Mouse (Mus musculus): ENCODE measurements around the gene Slc6a6.

Slc6a6 gene

DNA sequence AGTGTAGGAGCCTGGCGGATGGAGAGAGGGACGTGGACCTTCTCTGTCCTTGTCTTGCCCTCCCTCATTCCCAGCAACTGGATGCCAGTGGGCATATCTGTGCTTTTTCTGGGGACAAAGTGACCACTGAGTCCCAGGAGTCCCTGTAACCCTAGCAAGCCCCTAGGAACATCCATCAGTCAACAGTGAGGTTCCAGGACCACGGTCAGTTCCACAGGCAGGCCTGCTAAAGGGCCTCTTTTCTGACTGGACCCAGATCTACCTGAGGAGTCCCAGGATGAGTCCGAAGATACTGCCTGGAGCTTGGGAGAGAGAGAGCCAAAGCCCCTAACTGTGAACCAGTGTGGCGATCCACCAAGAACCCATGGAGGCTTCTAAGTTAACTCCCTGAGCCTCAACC lies 90.1 kb downstream of the Slc6a6 start:
- DNase-seq (ENCODE audit: low read depth, low spot score), result no peak

DNA sequence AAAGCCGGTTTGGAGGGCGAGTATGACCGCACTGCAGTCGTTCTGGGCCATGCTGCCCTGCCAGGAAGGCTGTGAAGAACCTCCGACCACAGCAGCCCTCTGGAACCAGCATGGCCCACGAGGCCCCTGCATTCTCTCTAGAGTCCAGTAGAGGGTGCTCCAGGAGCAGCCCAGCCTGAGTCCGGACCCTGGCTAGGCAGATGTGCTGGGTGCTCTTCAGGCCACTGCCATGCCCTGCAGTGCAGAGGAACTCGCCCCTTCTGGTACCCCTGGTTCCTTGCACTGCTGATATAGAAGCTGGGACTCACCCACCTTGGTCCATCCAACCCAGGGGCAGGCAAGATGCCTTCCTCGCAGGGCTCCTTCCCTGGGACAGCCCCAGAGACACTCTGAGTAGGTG lies 92.7 kb downstream of the Slc6a6 start:
- DNase-seq (ENCODE audit: low read depth, low spot score), result no peak

DNA sequence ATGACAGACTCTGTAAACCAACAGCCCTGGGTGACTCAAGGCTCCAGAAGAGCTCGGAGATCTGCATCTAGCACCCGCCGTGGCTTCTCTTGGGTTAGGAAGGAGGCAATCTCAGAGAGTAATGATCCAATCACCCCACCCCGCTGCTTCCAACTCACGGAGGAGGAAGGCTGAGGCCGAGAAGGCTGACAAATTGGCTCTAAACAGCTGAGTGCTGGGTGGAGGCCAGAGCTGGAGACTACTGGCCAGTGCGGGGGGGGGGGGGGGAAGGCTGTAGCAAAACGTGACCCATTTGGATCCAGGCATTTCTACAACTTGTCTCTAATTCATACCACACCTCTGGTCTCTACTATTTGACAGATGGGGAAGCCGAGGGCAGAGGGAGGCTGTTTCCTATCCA lies 95.4 kb downstream of the Slc6a6 start:
- no peak for DNase-seq (ENCODE audit: low read depth, low spot score)

DNA sequence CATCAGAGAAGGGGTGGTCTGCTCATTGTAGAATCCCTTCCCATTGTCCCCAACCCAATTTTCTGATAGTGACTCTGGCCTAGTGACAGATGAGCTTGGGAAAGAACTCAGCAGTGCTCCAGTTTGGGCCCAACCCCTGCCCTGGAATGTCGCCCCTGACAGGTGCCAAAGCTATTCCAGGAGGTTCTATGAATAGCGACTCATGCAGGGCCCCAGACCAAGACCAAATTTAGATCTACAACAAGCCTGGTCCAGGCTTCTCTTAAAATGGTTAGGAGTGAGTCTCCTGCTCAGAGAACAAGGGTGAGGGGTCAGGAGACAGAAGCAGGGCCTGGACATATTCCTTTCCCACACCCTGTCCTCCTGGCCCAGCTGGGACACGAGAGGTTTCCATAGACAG lies 101.2 kb downstream of the Slc6a6 start:
- no peak for DNase-seq (ENCODE audit: low read depth, low spot score)

DNA sequence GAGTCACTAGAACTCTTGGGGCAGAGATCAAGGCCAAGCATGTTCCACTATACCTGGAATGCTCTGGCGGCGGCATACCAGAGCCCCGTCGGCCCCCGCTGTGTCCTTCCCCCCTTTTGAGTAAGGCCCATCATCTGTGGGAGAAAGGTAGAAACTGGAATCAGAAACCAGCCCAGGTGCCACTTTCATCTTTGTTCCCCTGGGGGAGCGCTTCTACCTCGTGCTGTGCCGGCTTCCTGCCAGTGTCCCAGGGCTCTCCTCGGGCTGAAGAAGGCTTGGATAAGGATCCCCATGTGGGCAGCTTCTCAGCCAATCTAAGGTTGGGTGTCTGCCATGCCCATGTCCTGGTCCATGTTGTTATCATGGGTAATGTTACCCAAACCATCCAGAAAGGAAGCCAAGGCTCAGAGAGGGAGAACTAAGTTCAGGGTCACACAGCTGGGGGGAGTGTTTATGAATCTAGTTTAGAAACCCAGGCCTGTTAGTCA lies 104.5 kb downstream of the Slc6a6 start:
- no peak for DNase-seq (ENCODE audit: low read depth, low spot score)

DNA sequence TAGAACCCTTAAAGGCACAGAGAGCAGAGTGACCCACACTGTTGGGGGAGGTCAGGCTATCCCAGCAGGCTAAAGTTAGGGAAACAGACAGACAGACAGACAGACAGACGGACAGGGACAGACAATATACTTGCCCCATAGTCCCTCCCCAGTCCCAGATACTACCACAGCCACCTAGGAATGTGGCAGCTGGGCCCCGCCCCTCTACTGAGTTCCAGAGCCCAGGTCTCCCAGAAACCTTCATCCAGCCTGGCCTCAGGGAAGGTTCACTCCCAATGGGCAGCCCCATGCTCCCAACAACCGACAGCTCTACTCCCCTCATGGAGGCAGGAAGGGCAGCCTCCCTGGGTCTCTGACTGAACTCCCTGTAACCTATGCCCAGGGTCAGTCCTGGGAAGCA lies 111.8 kb downstream of the Slc6a6 start:
- DNase-seq (ENCODE audit: low read depth, low spot score), result no peak

DNA sequence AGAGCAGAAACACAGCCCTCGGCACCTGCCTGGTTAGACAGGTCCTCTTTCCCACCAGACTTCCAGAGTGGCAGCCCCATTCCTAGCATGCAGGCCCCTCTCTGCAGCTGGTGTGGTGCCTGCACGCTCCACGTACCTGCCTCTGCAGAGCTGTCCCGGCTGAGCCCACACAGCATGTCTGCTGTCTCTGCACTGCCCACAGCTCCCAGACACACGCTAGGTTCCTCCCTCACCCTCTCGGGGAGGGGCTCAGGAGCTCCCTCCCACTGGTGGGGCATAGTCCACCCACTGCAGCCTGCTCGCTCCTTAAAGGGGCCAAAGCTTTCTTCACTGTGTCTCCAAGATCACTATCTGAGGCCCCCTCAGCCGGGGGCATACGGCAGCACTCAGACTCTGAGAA lies 112.2 kb downstream of the Slc6a6 start:
- no peak for DNase-seq (ENCODE audit: low read depth, low spot score)

DNA sequence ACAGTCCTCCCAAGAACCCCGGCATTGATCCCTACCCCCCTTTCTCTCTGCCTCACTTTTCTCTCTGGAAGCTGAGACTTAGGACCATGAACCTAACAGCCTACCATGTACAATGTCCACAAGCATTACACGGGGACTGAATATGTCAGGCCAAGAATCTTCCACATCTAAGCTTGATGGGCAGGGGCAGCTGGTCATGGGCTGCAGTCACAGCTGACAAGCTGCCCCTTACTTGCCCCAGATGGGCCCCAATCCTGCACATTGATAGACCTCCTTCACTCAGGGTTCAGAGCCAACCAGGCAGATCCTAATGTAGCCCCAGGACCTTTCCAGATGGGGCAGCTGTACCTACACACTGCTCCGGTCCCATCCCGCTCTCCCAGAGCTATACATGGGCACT lies 112.9 kb downstream of the Slc6a6 start:
- no peak for DNase-seq (ENCODE audit: low read depth, low spot score)

DNA sequence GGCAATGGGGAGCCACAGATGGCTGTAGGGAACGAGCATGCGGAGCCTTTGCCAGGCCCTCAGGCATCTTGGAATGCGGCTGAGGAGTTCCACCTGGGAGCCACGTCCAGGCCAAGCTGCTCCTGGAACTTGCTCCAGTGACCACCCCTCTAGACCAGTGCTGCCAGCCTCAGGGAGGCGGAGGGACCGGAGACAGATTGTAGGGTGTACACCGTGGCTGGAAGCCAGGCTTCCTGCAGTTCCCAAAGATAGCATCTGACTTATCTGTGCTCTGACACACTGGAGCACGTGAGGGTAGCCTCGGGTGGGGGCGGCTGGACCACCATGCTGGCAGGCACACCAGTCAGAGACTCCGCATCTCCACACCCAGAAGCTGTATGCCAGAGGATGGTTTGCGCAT lies 114.6 kb downstream of the Slc6a6 start:
- DNase-seq (ENCODE audit: low read depth, low spot score), result no peak

DNA sequence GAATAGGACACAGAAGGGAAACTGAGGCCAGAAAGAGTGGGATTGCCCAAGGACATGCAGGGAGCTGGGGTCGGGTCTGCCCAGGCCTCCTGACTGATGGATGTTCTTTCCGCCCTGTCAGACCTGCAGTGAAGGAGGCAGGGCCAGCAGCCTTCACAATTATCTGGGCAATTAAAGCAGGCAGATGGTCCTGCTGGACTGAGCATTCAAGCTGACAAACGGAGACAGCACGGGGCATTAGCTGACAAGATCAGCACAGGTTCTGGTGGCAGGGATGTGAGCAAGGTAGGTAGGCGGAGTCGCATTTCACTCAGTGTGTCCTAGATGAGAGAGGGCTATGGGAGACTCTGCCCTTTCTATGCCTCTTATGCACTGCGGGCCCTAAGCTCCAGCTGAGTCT lies 120.3 kb downstream of the Slc6a6 start:
- no peak for DNase-seq (ENCODE audit: low read depth, low spot score)

DNA sequence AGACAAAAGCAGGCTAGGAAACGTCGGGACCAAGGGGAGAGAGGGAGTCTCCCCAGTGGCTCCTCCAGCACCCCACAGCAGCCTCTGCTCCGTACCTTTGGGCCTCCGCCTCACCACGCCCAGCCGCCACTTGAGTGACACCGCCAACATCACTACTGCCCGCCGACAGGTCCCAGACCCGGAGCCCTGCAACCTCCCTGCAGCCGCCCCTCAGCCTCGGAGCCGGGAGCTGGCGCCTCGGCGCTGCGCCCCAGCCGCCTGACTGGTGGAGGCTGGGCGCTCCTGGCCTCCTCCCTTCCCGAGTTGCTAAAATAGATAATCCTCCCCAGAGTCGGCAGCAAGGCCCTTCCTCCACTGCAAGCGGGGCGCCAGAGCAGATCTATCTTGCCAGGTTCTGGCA lies 123.3 kb downstream of the Slc6a6 start:
- no peak for DNase-seq (ENCODE audit: low read depth, low spot score)

DNA sequence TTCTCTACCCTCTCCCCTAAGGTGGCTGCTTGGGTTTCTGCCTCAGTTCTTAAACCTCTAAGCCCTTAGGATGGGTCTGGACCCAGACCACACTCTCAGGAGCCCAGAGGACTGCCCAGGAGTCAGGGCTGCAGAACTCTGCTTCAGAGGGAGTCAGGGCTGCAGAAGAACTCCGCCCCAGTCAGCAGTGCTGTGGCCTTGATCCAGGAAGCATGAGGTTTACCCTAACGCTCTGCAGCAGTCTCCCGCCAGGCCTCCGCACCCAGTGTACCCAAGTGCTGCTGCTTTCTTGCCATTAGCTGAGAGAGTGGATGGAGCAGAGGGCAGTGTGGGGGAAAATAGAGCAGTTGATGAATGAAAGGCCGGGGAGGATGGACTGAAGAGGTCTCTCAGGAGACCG lies 124.2 kb downstream of the Slc6a6 start:
- DNase-seq (ENCODE audit: low read depth, low spot score), result no peak

Data from c-Kit-negative CD71-positive TER-119-positive erythroid progenitor cells, embryonic 14.5 days (primary cell).